Mouse (Mus musculus): ENCODE results near the gene Fgfr2.

Gene Fgfr2

GRCm38 (mm10) chr7:132365703-132366384 is 757.3 kb downstream of the Fgfr2 start:
- no peak for DNase-seq (ENCODE audit: low spot score)

GRCm38 (mm10) chr7:132365111-132365510 is 758.0 kb downstream of the Fgfr2 start:
- DNase-seq (ENCODE audit: low spot score) = no peak

DNA sequence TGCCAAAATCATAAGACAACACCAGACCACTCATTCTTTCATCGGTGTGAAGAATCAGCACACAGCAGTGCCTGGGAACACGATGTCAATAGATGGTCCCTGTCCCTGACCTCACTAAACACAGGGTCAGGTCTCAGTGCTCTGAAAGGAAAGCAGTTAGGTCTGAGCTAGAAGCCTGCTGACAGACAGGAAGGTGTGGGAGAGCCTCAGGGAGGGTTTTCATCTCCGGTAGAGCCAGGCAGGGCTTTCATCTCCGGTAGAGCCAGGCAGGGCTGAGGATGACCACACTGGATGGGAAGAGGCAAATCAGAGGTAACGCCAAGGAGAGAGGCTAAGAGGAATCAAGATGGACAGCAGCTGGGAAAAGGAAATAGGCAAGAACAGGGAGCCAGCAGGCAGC is 758.6 kb downstream of the Fgfr2 start:
- DNase-seq (ENCODE audit: low spot score) = no peak

GRCm38 (mm10) chr7:132360336-132360735 is 762.8 kb downstream of the Fgfr2 start:
- DNase-seq (ENCODE audit: low spot score) = no peak

- DNase-seq (ENCODE audit: low spot score) = no peak
These were observed 764.4 kb downstream of the Fgfr2 start for GRCm38 (mm10) chr7:132358709-132359108.

DNA sequence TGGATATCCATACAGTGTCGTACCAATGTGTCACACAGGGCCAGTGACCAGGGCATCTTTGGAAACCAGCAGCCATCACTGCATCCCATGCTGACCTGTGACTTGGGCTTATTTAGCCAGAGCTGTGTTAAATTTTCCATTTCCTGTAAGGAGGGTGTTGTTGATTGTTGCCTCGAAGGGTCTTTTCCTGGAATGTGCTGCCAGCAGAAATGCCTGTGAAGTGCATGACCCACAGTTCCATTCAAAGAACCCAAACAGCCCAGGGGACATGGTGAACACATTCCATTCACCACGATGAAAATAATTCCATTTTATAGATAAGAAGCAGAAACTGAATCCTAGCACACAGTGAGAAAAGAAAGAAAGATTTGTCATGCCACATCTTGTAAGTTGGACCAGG is 764.9 kb downstream of the Fgfr2 start:
- no peak for DNase-seq (ENCODE audit: low spot score)

- no peak for DNase-seq (ENCODE audit: low spot score)
These were observed 765.3 kb downstream of the Fgfr2 start for GRCm38 (mm10) chr7:132357841-132358237.

DNA sequence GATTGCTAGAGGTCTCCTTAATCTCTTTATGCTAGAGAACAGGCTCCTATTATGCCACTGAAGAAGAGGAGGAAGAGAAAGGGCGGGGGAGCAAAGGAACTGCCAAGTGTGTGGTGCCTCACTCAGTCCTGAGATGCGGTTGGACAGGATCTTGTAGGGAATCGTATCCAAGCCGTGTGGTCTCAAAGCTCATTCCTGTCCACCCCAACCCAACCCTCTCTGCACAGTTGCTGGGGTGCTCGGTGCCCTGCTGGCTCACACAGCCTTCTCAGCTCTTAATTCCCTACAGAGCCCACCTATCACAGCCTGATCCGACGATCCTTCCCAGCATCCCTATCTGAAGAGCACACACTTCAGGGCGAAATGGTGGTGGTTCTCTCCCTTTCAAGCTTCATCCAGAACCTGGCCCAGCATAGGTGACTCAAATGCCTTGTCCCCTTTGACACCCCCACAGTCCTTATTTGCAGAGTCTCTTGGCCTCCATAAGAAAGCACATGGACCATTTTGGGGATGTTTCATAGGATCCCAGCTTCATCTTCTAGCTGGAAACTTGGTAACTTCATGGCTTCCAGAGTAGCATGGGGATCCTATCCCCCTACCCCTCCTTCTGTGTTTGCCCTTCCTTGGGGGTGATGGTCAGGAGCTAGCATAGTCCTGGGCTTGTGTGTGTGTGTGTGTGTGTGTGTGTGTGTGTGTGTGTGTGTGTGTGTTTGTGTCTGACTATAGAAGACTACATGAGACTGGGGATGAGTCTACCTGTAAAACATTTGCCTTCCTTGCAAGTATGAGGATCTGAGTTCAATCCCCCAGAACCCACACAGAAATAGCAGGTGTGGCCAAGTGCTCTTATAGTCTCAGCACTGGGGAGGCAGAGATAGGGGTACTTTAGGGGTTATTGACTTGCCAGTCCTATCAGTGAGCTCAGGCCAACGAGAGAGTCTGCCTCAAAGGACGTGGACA is 766.0 kb downstream of the Fgfr2 start:
- no peak for DNase-seq (ENCODE audit: low spot score)

DNA sequence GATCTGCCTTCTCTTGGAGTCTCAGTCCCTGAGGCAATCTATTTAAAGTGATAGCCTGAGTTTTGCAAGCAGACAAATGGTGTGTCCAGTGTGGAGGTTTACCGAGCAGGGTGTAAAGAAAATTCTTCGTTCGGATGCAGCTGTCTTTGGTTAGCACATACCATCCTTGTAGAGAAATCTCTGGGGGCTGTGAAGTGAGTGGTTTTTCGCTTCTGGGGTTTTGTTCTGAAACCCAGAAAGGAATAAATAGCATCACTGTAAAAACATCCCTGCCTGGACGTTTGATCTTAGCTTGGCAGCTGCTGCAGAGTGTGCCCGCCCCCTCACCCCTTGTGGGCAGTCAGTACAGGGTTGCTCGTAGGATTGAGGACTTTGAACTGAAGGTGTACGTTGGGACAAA is 767.0 kb downstream of the Fgfr2 start:
- no peak for DNase-seq (ENCODE audit: low spot score)

- no peak for DNase-seq (ENCODE audit: low spot score)
These were observed 767.4 kb downstream of the Fgfr2 start for GRCm38 (mm10) chr7:132355767-132356166.

GRCm38 (mm10) chr7:132349075-132349572 is 774.0 kb downstream of the Fgfr2 start:
- no peak for DNase-seq (ENCODE audit: low spot score)

- no peak for DNase-seq (ENCODE audit: low spot score)
These were observed 775.7 kb downstream of the Fgfr2 start for GRCm38 (mm10) chr7:132347273-132348045.

GRCm38 (mm10) chr7:132345526-132346070 is 777.6 kb downstream of the Fgfr2 start:
- DNase-seq (ENCODE audit: low spot score) = no peak

DNA sequence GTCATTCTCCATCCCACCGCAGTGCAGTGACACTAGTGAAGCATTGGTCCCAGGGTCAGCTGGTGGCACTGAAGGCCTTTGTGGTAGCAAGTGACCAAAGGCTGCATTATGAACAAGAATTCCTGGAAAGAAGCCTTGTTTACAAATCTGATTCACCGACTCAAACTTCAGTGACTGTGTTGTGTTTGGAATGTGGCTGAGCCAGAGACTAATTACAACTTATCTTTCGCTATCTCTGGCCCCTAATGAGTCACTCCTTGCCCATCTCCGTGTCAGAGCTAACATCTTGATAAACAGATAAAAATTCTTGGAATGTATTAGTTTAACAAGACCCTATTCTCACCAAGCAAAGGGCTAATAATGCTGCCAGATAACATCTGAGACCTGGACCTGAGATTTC is 778.5 kb downstream of the Fgfr2 start:
- no peak for DNase-seq (ENCODE audit: low spot score)

- DNase-seq (ENCODE audit: low spot score) = no peak
These were observed 779.2 kb downstream of the Fgfr2 start for GRCm38 (mm10) chr7:132343900-132344299.

DNA sequence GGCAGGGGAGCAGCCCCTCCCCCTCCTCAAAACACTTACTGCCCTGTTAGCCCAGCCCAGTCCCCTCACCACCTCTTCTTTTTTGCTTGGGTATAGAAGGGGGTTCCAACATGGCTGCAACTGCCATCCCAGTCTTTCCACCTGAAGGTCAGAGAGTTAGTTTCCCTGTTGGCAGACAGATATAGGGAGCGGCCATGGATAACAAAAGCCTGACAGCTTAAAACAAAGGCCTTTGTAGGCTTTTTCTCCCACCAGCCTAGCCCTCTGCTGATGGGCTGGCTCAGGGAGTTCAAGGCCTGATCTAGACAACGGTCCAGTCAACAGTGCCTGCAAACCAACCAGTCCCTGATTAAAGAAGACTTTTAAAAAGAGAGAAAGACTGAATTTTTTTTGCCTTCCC is 780.0 kb downstream of the Fgfr2 start:
- no peak for DNase-seq (ENCODE audit: low spot score)

GRCm38 (mm10) chr7:132339041-132339839 is 783.9 kb downstream of the Fgfr2 start:
- DNase-seq (ENCODE audit: low spot score) = no peak

- no peak for DNase-seq (ENCODE audit: low spot score)
These were observed 784.8 kb downstream of the Fgfr2 start for GRCm38 (mm10) chr7:132338350-132338749.

DNA sequence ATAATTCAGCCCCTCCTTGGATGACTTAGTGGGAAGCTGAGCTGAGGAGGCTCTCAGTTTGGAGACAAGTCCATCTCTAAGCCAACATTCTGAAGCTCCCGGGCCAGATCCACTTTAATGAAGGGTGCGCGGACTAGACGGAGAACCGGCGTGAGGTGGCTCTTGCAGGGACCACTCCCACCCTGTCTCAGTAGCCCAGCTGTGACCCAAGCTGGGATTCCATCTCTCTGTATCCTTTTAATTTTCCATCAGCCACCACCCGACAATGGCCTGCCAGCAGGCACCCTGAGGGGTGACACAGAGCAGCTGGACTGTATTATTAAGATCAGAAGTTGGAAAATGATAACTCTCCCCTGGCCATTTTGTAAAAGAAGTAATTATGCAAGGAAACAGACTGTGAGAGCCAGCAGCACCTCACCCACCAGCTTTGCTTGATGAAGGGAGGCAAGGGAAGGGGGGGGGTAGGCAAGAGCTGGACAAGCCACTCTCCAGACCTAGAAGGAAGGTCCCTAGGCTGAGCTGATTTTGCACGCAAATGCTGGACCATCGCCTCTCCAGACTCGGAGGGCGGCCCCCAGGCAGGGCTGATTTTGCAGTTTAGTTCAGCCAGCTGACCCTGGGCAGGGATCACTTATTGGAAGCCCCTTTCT is 785.8 kb downstream of the Fgfr2 start:
- no peak for DNase-seq (ENCODE audit: low spot score)

DNA sequence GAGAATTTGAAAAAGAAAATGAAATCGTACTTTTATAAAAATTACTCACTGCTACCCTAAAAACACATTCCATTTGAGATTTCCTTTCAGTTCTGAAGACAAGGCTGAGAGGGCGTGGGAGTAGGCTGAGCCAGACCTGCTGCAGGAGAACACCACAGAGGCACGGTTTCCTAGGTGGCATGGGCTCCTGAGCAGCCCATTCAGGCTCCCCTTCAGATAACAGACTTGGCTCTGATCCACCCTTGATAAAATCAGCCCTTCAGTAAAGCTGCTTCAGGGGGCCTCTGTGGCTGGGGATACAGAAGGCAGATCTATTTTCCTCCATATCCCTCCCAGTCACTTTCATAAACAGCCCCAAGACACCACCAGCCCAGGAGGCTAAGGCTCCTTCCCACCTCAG is 786.4 kb downstream of the Fgfr2 start:
- DNase-seq (ENCODE audit: low spot score) = no peak

DNA sequence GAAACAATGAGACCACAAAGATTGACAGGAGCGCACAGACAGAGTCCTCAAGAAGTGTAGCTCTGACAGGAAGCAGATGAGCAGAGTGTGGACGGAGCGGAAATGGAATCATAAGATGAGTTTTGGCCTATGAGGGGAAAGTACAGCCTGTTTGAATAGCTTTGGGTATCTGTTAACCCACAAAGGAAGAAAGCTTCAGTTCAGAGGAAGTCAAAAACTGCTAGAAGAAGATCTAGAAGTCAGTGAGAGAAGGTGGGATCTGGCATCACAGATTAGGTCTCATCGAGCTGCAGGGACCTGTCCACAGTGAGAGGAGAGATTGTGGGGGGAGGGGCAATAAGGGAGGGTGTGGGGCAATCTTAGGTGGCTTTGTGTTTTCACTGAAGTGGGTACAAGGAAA is 787.8 kb downstream of the Fgfr2 start:
- DNase-seq (ENCODE audit: low spot score) = no peak
